Comparison of ENCODE assay signal across 9 mouse cellular contexts in the genomic region with DNA sequence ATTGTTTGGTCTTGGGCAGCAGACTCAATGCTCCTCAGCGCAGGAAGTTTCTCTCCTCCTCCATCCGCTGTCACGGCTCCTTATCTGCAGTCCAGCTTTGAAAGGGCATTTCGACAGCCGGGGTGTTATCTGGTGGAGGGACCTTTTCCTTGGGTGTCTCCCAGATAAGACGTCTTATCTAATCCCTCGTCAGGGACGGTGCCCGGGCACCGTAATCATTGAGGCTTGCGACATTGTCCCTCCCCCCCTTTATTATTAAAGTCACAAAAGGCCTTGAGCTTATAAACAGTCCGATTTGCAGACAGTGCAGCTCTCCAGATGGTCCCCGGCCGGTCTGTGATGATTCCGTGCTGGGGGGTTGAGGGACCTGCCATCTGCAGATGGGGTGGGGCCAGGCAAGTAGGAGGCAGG. TPM values are rescaled to one million over a fixed set of nuclear protein-coding genes. Genes with fewer than 3 reads are reported as not detected.
DNase-seq lines count a peak whose midpoint lies in the region; ATAC-seq and TF ChIP-seq lines count a peak whose summit lies in the region.
"Had no signal": no experiment of that assay in that cellular context is flagged by ENCODE, and none has a peak within 500 bp of the region (broad histone marks: within the 10 kb centered on the region; RNA-seq: fewer than 3 reads in every experiment).

No protein-coding gene starts in this region.

- H3K4me2 ChIP-seq in kidney, embryonic 15.5 days: 0 out of 2 replicates have a peak overlapping the region, but pooled peaks have one; percentile 10
- peak overlapping the region; percentile 14; the same call in 1 of the 2 replicates for H3K4me2 ChIP-seq in forebrain, embryonic 13.5 days
- peak overlapping the region; percentile 16 for H3K4me2 ChIP-seq in liver, postnatal 0 days (ENCODE audit: low read depth, low read length)

- H3K27me3 ChIP-seq in kidney, embryonic 15.5 days: no peaks in the 10 kb centered on the region
- H3K27me3 ChIP-seq in forebrain, embryonic 13.5 days: peaks cover 11% of the 10 kb centered on the region
- H3K27me3 ChIP-seq in liver, postnatal 0 days (ENCODE audit: insufficient read depth, low read length): no peaks in the 10 kb centered on the region

- 48% methylated on average over 15 of the region's 15 CpGs for WGBS in kidney, embryonic 15.5 days
- WGBS in forebrain, embryonic 13.5 days: 36% methylated on average over 15 of the region's 15 CpGs
- 18% methylated on average over 15 of the region's 15 CpGs for WGBS in liver, postnatal 0 days (ENCODE audit: insufficient replicate concordance)

- H3K4me3 ChIP-seq in kidney, embryonic 15.5 days (replicated peaks): no peak overlapping the region
- H3K4me3 ChIP-seq in forebrain, embryonic 13.5 days: no peak overlapping the region
- no peak overlapping the region for H3K4me3 ChIP-seq in liver, postnatal 0 days (ENCODE audit: low read depth, low read length)

- H3K36me3 ChIP-seq in kidney, embryonic 15.5 days: no peaks in the 10 kb centered on the region
- peaks cover 19% of the 10 kb centered on the region for H3K36me3 ChIP-seq in forebrain, embryonic 13.5 days (ENCODE audit: poor library complexity, severe bottlenecking)
- H3K36me3 ChIP-seq in liver, postnatal 0 days (replicated peaks; ENCODE audit: insufficient read depth, low read length): no peaks in the 10 kb centered on the region

- no peak for ATAC-seq in kidney, embryonic 15.5 days (replicated peaks; ENCODE audit: low FRiP score)
- ATAC-seq in forebrain, embryonic 13.5 days: no peak
- no peak for ATAC-seq in liver, postnatal 0 days

- peaks cover 100% of the 10 kb centered on the region for H3K4me1 ChIP-seq in kidney, embryonic 15.5 days
- H3K4me1 ChIP-seq in forebrain, embryonic 13.5 days: peaks cover 80% of the 10 kb centered on the region
- peaks cover 72% of the 10 kb centered on the region for H3K4me1 ChIP-seq in liver, postnatal 0 days (ENCODE audit: insufficient read depth)

- DNase-seq in kidney, postnatal 10 days: no peak
- DNase-seq in adrenal gland, postnatal 36 days: peak; percentile 55 to 69
- DNase-seq in liver, postnatal 0 days: no peak
- no peak for DNase-seq in layer of hippocampus, postnatal 36 days
- no peak for DNase-seq in right cerebral cortex, postnatal 36 days (ENCODE audit: low spot score in 2 of 2)
- DNase-seq: kidney, adult 8-10 months; right cerebral cortex, postnatal 25 days had no signal

- peak overlapping the region; percentile 92 for H3K27ac ChIP-seq in kidney, embryonic 15.5 days
- H3K27ac ChIP-seq in forebrain, embryonic 13.5 days: peak overlapping the region; percentile 53
- 0 out of 2 replicates have a peak overlapping the region, but pooled peaks have one; percentile 22 for H3K27ac ChIP-seq in liver, postnatal 0 days (ENCODE audit: low read depth)

- H3K9me3 ChIP-seq in kidney, embryonic 15.5 days (replicated peaks): no peaks in the 10 kb centered on the region
- H3K9me3 ChIP-seq in forebrain, embryonic 13.5 days (replicated peaks): no peaks in the 10 kb centered on the region
- no peaks in the 10 kb centered on the region for H3K9me3 ChIP-seq in liver, postnatal 0 days (ENCODE audit: low read length)

- H3K9ac ChIP-seq in kidney, embryonic 15.5 days: no peak overlapping the region
- no peak overlapping the region for H3K9ac ChIP-seq in forebrain, embryonic 13.5 days
- H3K9ac ChIP-seq in liver, postnatal 0 days (replicated peaks): no peak overlapping the region

- TF ChIP-seq EP300 in liver, postnatal 0 days (IDR thresholded peaks at IDR 0.05; ENCODE audit: low read depth): peak; percentile 41; the same call in 1 of the 2 replicates

- TF ChIP-seq CTCF in liver, postnatal 0 days (IDR thresholded peaks at IDR 0.05; ENCODE audit: low read depth): no peak

RNA-seq across cellular contexts. Expression of a gene that starts 23.3 kb away (rescaled TPM):
- polyA plus RNA-seq in kidney, embryonic 15.5 days (2015; fragmentation: Nextera tagmentation; extraction: Ambion mirVana): 4.4 and 4.7 TPM in 2 replicates
- total RNA-seq in adrenal gland, postnatal 36 days (2021): 100 to 1,000 TPM in 1 of 2 experiments, 10 to 100 TPM in 1; 52.1 to 118 TPM
- 4.8 and 4.9 TPM in 2 replicates for polyA plus RNA-seq in forebrain, embryonic 13.5 days (2015; fragmentation: Nextera tagmentation; extraction: Ambion mirVana)
- polyA plus RNA-seq in liver, postnatal 0 days (2015; fragmentation: Nextera tagmentation; extraction: Ambion mirVana): 0.80 and 1.8 TPM in 2 replicates
- 1 to 10 TPM; 4.6 to 5.8 TPM for total RNA-seq in layer of hippocampus, postnatal 36 days (2021)

Comparison
In these comparisons a context has a peak if more than half of its experiments do, and no peak if none do; other contexts are left out.
1. H3K27ac ChIP-seq: peak in every context shown above with its lines; median percentile 92 in kidney, embryonic 15.5 days; 53 in forebrain, embryonic 13.5 days; 22 in liver, postnatal 0 days.
2. DNase-seq: peak in adrenal gland, postnatal 36 days (2 of 2); none in kidney, postnatal 10 days (single experiment), liver, postnatal 0 days (single experiment), layer of hippocampus, postnatal 36 days (0 of 2) and right cerebral cortex, postnatal 36 days (0 of 2).
3. Peak in every context shown above with its lines, with median percentiles within 50 percentile points of each other: H3K4me2 ChIP-seq.